Mouse (Mus musculus) cerebellum, adult 18-20 months (tissue): ENCODE data around the gene Gm15217.

ENCODE experiments used
- DNase-seq, 2 experiments: peaks; one replicate each; pipeline ENCODE4 v3.0.0; 2021

The Gm15217 gene

DNA sequence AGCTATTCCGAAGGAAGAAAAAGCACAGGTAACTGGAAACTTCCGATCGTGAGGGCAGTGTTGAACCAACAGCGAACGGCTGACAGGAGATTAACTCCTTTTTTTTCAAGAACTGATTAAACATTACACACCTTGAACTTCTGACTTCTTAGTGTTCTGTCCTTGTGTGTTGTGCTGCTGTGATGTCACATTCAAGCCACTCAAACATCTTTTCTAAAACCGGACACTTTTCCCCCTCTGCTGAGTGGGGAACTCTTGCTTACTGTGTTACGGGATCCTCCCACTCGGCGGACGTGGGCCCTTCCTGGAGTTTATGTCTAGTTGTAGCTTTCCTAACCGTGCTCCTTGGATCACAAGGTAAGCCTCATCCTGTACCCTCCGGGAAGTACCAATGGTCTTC is at the start of gene Gm15217:
Gene Gm15217, plus strand, starts transcription at position 130 of the 400 bp plus-strand sequence.
- DNase-seq: no peak

- no peak for DNase-seq
Measured at GRCm38 (mm10) chr14:46333421-46334237, 45.6 kb upstream of the Gm15217 start.

GRCm38 (mm10) chr14:46338801-46339200 is 40.4 kb upstream of the Gm15217 start:
- no peak for DNase-seq

GRCm38 (mm10) chr14:46344750-46345149 is 34.5 kb upstream of the Gm15217 start:
- DNase-seq: no peak

DNA sequence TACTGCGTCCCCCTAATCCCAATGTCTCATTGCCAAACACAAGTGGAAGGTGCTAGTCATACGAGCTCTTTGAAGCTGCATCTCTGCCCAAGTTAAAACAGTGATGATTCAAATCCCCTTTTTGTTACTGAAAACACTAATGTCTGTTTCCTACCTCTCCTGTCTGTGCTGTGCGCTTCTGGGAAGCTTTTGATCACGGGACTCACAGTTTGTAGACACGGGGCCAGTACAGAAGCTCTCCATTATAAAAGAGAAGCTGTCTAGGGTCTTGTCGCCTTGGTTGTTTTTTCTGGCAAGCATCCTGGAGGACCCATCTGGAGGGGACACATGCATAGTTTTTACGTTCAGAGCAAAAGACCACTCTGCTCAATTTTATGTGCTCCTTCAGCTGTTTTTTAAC is 21.9 kb upstream of the Gm15217 start:
- DNase-seq: no peak

DNA sequence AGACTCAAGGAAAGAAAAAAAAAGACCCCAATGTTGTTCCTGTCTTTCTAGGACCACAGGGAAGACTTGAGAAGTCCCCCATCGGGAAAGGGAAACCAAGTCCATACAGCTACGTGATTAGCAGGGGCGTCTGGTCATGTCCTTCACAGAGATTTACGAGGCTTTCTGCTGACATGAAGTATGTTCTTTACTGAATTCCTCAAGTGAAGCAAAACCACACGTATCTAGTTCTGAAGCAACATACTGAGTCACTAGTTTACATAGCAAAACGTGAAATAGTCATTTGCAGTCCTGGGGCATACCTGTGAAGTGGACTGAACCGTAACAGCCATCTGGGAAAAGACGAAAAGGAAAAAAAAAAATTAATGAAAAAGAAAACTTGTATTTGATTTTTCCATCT is 21.5 kb upstream of the Gm15217 start:
- no peak for DNase-seq

DNA sequence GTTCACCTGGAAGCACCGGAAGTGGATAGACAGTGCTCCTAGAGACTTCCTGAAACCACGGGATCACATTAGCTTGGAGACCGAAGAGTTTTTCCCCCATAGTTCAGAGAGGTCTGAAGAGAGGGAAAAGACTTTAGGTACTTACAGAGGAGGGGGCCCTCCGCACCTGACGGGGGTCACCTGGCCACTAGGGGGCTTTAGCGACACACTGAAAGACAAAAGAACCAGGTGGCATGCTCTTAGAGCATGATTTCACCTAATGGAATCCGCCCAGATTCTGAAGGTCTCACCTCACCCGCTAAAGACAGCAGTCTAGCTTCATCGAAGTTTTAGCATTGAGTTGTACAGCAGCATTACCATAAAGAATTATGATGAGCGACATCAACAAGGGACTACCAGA is 16.0 kb upstream of the Gm15217 start:
- no peak for DNase-seq

DNA sequence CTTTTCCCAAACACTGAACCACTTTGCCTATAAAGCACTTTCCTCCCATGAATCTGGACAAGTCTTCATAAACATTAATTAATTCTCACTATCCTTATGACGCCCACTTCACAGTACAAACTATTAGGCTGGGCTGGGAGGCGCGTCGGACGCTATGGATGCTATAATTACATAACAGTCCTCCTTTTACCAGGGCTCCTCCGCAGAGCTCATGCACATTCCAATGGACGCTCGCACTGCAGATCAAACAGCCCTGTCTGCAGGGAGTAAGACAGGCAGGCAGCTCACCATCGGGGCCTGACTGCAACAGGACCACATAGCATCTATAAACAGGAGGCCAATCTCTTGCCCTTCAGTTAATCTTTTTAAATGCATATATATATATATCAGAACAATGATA is 6.8 kb upstream of the Gm15217 start:
- no peak for DNase-seq

GRCm38 (mm10) chr14:46375796-46376195 is 3.4 kb upstream of the Gm15217 start:
- DNase-seq: no peak

DNA sequence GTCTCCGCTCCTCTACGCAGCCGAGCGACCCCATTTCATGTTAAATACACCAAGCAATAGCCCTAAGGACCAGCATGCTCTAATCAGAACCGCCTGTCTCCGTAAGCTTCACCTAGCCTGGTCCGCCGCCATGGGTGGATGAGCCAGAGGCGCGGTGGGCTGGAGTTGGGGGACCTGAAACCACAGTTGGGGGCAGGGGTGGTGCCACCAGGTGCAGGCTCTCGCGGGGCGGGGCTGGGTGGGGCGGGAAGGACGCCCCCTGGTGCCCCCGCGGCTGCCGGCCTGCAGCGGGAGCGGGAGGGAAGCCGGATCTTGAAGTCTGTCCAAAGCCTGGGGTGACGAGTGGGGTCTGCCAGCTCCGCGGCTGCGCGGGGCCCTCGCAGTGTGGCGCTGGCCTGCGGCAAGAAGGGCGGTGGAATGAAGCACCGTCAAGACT is 1.1 kb downstream of the Gm15217 start:
- DNase-seq: peak in 1 of 2 experiments; percentile 39

DNA sequence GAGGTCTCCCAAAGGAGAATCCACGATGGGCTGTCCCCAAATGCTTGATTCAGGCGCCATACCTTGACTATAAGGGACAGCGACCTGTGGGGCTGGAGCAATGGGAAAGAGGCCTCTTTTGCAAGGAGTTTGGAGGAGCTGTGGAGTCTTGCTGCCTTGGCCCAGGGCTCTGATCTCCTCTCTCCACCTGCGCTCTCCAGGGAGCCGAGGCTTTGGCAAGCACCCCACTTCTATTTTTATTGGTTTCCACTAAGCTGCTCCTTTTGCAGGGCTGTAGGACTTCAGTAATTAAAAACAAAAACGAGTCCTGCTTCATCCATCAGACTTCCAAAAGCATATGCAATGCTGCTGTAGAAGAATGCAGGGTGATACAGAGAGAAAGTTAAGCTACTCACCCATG is 2.2 kb downstream of the Gm15217 start:
- DNase-seq: peak; percentile 51 to 61

DNA sequence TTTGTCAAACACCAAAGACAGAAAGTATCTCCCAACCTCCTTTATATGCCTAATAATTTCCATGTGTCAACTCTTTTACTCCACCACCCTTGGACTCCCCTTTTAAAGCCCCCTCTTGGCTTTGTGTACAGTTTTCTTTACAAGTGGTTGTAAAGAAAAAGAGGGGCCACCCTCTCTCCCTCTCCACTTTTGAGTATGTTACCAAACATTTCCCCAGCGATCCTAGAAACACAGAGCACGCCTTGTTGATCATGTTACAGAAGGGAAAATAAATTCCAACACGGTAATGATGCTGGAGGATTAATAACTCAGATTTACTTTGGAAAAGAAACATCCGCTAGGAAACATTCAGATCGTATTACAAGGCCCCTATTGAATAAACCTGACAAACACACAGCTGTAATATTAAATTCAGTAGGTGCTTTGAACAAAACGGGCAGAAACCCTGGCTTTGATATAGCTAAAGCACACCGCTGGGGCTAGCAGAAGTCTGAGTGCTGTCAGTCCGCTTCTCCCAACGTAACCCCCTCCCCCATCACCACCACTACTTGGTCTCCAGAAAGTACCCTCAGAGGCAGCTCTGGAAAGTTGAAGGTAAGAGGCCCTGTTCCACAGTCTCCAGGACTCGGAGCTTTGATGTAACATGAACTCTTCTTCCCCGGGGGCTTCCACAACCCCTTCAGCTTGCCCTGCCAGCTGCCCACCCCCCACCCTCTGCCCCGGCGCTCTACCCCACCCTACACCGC is 5.9 kb downstream of the Gm15217 start:
- no peak for DNase-seq

DNA sequence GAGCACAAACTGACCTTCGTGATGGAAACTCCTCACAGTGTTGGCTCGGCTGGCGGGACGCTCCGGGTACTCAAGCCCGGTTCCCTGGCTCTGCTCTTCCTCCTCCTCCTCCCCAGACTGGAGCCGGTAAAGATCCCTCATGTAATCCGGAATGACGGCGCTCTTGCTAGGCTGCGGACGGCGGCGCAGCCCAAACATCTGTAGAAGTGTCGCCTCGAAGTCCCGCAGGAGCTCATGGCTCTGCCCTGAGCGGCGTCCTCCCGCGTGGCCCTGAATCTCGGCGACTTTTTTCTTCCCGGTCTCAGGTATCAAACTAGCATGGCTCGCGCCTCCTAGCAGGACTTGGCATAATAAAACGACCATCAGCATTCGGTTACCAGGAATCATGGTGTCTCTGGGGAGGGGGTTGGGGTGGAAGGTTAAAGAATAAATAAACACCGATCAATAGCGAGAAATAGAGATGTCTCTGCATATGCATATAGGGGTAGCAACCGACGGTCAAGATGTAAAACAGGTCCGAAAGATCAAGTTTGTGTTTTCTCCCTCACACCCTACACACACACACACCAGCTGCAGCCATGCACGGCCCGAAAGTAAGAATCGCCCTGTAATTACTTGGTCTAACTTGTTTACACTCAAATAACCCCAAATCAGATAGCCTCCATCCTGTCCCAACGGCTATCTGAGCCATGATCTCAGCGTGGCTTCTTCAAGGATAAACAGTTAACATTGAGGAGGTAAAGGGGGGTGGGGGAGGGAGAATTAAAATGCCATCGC is 6.7 kb downstream of the Gm15217 start:
- DNase-seq: no peak

DNA sequence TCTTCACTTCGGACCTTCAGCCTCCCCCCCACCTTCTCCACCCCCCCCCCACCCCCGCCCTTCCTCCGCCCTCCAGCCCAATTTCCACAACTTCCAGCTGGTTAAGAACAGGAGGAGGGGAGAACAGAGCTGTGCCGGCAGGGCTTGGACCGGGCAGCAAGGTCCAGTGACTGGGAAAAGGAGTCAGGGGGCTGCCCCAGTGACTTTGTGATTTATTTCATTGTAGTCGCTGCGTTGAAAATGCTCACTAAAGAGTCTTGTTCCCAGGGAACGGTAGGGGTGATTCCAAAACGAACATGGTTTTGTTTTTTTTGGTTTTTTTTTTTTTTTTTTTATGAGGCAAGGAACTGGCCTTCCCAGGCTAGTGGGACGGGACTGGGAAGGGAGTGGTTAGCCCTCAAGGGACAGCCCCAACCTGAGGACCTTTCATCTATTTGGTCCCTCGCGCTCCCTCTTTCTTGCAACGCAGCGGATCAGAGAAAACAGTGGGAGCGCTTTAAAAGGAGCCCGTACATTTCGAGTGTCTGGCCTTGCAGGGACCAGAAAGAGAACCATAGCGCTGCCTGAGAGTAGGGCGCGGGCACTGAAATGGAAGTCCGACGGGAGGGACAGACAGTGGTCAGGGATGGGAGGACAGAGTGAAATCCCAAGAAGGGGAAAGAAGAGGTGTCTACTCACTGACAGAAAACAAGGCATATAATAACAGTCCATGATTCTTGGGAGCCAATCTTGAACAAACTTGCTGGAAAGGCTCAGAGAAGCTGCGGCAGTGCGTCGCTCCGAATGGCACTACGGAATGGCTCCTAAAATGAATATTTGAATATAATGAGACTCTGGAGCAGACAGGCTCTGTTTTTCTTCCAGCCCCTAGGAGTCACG is 7.5 kb downstream of the Gm15217 start:
- DNase-seq: no peak

DNA sequence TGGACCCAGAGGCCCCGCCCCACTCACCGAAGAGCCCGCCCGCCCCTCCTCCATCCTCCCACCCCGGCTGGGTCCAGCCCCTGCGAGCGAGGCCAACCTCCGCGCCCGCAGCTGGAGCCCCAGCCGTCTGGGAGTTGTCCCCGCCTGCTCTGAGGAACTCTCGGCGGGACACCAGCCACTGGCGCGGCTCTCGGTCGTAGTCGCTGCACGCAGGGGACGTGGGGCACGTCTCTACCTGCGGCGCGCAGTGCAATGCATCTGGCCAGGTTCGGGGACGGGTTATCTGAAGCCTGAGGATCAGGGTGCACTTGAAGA is 8.1 kb downstream of the Gm15217 start:
- no peak for DNase-seq

- DNase-seq: no peak
Measured at GRCm38 (mm10) chr14:46387821-46388481, 8.7 kb downstream of the Gm15217 start.

DNA sequence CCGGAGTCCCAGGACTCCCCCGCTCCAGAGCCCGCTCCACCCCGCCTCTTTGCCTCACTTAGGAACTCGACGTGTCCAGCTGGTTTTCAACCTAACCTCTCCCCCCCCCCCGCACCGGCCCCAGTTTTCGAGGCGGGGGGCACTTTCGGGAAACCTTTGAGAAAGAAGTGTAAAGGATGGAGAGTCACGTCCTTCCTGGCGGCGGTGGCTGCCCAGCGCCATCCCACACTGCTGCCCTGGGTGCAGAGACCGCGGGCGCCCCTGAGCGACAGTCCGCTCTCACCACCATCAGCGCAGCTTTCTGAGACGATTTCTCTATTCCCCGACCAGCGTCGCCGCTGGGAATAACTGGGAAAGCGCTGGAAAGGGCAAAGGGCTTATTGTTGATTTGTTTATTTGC is 9.4 kb downstream of the Gm15217 start:
- DNase-seq: no peak

DNA sequence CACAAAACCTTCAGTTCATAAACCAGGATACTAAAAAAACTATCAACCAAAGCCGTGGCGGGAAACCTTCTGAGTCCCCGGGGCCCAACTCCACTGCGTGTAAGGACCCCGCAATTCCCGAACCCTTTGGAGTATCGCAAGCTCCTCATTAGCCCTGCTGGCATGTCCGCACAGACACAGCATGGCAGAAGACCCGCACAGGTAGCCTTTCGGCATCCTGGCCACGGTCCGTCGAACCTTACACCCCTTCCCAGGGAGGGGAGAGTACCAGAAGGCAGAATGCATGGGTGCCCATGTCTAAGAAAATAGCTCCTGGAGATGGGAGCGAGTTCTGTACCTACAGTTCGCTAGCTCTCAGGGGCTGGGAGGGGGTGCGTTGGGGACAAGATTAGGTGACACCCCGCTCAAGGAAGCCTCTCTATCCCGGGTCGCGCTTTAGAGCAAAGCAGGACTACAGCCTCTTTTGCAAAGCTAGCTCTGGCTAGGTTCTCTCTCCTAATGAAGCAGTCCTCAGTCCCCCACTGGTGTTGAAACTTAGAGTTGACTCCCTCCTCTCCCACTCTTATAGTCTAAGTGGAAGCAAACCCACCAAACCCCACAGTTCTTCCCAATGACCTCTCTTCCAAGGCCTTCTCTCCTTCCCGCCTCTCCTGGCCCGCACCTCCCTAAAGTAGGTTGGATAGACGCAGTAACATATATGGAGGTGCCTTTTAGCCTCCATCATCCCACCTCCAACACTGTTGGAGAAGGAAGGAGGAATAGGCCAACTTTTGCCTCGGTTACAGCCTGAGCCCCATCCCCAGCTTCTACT is 10.4 kb downstream of the Gm15217 start:
- no peak for DNase-seq

- DNase-seq: no peak
Measured at GRCm38 (mm10) chr14:46390249-46390775, 11.1 kb downstream of the Gm15217 start, which contains the start of gene Bmp4. Gene Bmp4 (minus strand): TSS chr14:46390669.

DNA sequence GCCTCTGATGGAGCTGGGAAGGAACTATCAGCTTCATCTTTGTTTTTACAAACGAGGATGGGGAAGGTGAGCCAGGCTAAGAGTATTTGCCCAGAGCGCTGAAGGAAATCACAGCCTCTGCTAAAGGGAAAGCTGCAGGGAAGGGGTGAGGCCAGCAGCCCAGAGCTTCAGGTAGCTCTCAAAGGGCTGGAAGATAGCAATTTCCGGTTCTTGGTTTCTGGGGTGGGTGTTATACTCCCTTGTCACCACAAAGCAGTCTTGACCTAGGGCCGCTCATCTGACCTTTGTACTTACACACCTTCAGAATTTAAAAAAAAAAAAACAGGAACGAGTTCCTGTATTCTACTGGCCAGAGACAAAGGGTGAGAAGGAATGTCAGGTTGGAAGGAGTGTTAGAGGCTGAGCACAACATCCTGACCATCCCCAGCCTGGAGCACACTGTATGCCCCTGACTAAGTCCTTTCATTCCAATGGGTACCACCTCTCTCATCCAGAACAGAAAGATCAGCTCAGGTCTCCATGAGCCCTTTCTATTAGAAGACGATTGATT is 12.5 kb downstream of the Gm15217 start:
- DNase-seq: no peak
